Mouse (Mus musculus) layer of hippocampus, adult 9-11 months (tissue): ENCODE data around the gene Sec24c.
A peak's percentile ranks its signal among the peaks of the same experiment; 100 is the strongest.

Experiments used
- DNase-seq: peaks from one replicate; pipeline ENCODE4 v3.0.0; 2022

Sec24c gene

DNA sequence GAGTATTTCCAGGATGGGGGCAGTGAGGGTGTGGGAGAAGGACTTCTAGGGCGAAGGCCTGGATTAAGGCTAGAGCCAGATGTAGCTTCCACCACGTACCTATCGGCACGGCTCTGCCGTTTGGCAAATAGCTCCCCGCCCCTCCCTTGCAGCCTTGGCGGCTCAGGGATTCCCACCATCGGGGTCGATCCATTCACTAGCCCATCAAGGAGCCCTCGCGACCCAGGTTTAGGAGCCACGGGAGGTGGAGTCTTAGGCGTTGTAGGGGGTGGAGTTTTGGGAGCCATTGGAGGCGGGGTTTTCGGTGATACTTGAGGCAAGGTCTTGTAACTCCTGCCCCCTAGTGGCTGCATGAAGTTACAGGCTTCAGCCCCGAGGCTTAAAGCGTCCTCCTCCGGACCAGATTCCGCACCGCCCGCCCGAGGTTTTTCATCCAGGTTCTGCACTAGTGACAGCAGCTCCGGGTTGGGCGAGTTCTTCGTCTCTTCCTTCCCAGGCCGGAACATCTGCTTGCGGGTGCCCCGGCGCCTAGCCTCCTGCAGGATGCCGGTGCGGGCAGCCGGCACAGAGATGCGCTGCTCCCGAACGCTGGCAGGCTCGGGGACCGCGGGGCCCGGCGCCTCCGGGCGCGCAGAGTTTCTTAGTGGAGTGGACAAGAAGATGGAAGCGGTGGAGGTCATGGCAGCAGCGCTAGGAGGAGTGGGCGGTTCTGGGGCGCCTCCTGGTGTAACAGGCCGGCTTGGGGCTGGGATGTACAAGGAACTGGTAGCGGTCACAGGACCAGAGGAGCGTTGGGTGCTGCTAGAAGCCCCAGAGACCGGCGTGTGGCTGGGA, 13.1 kb upstream of the Sec24c start:
- peak; percentile 95 for DNase-seq

DNA sequence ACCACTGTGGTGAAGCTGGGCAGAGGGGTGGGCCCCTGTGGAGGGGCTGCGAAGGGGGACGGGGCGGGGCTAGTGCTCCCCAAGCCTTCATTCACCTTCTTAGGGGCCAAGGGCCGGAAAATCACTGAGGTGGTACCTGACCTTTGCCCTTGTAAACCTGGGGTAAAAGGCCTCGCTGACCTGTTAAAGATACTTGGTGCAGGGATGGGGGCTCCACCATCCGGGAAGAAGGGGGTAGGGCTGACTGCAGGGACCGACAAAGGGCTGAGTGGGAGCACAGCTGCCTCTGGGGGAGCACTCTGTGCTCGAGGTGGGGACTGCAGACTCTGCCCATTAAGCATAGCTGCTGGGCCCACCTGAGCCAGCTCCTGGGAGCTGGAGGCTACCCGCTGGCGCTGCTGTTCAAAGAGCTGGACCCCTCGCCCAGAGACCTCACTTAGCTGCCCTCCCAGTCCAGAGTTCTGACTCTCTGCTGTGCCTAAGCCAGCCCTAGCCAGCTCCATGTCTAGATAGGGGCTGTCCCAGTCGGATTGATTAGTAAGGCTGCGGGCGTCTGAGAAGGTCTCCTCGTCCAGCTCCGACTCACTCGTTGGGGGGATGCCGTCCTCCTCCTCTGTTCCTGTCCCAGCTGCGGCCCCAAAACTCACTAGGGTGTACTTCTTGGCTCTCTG, 12.3 kb upstream of the Sec24c start:
- DNase-seq: peak; percentile 8

DNA sequence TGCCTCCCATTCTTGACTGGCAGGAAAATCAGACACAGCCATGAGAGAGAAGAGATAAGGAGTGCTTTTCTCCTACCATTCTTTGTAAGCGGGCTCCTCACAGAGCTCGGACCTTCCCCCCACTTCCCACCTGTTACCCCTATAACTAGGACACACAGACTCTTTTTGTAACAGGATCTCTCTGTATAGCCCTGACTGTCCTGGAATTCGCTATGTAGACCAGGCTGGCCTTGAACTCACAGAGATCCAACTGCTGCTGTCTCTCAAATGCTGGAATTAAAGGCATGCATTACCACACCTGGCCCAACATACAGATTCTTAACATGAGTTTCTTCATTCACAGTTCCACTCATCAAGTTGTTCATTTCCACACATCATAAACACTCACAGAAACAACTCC, 11.4 kb upstream of the Sec24c start:
- DNase-seq: no peak

DNA sequence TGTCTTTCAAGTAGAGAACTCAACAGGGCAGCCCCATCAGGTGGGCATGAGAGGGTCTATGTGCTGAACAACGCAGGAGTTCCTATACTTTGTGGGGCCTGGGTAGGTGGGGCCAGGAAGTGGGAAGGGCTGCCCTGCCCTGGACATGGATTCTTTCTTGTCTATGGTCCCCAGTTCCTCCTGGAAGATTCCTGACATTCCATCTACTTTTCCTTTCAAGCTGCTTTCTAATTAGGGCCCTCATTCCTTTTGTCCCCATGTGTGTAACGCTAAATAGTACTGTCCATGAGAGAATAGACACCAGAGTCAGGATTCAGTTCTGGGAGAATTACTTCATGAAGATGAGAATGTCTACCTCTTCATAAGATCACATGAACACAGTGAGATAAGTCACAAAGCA, 10.5 kb upstream of the Sec24c start:
- no peak for DNase-seq

DNA sequence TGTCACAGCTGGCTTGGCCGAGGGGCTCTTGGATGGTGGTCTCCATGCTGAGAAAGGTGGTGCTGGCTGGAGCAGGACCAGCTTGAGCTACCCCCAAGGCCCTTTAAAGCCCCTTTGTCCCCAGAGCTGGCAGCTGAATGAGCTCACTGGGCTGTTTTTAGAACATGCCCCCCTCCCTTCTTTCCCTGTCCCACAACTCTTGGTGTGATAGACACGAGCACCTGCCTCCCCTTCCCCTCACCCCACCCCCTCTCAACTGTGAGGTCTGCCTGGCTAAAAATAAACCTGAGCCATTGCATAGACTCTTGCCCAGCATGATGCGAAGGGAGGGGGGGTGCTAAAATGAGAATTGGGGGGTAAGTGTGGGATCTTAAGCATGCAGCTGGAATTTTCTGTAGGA, 9.7 kb upstream of the Sec24c start:
- no peak for DNase-seq

DNA sequence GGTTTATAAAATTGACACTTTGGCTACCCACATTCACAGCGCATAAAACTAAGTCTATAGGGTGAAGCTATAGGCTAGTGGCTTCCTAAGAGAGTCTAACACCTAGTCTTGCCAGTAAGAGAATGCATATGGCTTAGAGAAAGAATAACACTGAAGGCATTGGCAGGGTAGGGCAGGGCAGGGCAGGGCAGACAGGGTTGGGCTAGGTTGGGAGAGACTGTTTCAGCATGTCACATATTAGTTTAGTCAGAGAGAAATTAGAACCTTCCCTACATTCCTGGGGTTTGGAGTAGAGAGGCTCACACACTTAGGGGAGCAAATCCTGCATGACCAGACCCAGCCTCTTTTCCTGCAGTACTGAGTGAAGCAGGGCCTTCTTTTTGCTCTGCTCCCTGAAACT, 6.6 kb upstream of the Sec24c start:
- no peak for DNase-seq

DNA sequence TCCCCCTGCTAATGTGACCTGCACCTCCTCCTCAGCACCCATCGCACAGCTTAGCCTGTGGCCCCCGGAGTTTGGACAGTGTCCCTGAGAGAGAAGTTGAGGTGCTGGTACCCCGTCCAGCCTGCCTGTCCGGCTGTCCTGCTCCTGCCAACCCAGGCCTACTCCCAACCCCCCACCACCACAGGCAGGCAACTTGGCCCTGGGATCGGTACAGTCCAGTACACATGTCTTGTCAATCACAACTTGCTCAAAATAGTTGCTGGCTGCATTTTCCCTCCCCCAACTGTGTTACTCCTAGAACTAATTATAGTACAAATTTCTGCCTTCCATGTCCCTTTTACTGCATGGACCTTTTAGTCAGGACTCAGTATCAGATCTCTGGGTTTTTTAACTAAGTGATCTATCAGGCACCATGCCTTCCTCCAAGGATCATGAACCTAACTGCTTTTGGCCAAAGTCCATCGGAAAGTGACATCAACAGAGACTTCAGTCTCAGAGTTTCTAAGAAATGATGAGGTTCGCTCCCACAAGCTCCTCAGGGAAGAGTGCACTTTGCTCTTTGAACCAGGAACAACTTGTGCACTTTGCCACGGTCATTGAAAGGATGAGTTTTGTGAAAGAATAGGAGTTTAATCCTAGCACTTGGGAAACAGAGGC, 5.8 kb upstream of the Sec24c start, which contains the start of gene Synpo2l:
Synpo2l (minus strand) TSS at position 201 of the 657 bp plus-strand sequence.
- DNase-seq: no peak

DNA sequence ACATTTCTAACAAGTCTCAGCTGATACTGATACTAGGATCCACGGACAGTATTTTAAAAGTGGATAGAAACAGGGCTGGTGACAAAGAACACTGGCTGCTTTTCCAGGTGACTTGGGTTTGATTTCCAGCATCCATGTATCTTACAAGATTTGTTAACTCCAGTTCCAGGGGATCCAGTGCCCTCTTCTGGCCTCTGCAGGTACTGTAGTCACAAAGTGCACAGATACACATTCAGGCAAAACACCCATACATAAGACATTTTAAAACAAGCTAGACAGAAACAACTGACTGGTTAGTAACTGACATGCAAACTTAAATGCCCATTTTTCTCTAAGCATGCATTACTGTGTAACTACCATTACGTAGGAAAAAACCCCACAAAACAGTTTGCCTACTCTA, 1.1 kb upstream of the Sec24c start:
- no peak for DNase-seq

DNA sequence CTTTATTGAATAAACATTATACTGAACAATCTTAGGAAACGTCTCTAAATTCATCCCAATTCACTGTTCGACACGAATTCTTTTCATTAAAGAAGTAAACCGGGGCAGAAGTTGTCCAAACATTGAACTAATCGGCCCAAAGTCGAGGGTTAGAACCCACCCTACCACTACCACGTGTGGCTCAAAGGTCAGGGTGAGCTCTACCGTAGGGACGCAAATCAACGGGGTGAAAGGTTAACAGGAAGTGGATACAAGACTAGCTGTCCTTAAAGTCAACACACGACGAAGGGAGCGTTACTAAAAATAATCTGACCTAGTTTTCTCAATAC, 409 bp upstream of the Sec24c start:
- DNase-seq: no peak

DNA sequence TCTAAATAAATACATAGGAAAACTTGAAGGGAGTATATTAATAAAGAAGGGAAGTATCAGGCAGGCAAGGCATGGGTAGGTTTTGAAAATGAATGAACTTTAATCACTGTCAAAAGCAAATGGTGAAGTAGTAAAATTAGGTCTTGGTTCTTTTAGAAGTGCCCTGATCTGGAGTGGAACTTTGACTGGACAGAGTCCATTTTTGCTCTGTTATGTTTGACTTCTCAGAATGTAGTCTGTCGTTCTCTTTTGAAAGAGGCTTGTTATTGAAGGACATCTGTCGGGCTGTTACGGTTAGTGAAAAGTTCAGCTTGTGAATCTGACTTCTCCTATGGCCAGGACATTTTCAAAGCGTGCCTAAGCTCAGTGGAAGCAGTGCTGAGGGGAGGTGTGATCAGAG, 3.8 kb downstream of the Sec24c start:
- DNase-seq: no peak

DNA sequence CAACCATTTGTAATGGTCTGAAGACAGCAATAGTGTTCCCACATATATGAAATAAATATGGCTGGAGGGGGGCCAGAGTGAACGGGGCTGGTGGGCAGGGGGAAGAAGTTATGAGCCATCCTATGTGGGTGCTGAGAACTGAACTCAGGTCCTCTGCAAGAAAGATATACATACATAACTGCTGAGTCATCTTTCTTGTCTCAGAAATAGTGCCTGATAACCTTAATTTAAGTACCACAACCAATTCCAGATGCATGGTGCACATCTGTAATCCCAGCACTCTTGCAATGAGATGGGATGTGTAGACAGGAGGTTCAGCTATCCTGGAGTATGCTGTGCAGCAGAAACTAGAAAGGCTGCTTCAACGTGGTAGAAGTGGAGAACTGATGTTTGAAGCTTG, 7.6 kb downstream of the Sec24c start:
- no peak for DNase-seq

DNA sequence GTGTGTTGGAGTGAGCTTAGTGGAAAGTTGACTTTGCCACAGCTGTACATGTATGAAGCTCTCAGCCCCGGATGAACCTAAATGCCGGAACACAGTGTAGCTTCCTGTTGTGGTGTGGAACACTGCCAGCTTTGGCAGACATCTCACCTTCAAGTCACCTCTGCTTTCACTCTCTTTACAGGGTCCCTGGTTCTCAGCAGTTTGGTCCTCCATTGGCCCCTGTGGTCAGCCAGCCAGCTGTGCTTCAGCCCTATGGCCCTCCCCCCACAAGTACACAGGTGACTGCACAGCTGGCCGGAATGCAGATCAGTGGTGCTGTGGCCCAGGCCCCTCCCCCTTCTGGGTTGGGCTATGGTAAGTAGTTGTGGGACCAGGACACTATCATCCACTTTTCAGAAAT, 8.4 kb downstream of the Sec24c start:
- DNase-seq: no peak

DNA sequence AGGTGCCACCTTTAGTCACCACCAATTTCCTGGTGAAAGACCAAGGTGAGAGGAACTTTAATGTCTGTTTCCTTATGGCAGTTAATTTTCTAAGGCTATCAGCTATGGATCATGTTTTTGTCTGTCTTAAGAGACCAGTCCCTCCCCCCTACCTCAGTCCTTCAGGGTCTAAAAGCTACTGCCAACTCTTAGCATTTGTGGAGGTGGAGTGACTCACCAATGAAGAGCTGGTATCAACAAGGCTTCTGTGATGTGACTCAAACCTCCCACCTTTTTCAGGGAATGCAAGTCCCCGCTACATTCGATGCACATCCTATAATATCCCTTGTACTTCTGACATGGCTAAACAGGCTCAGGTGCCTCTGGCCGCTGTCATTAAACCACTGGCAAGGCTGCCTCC, 12.5 kb downstream of the Sec24c start:
- DNase-seq: no peak

DNA sequence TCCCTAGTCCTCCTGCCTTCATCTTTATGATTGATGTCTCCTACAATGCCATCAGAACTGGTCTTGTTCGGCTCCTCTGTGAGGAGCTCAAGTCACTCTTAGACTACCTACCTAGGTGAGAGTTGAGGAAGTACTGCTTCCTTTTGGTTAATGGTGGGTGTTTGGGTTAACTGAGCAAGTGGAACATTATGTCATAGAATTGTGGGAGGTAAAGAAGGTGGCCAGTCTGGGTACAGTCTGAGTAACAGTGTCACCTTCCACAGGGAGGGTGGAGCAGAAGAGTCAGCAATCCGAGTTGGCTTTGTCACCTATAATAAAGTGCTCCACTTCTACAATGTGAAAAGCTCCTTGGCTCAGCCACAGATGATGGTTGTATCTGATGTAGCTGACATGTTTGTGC, 14.9 kb downstream of the Sec24c start:
- no peak for DNase-seq

DNA sequence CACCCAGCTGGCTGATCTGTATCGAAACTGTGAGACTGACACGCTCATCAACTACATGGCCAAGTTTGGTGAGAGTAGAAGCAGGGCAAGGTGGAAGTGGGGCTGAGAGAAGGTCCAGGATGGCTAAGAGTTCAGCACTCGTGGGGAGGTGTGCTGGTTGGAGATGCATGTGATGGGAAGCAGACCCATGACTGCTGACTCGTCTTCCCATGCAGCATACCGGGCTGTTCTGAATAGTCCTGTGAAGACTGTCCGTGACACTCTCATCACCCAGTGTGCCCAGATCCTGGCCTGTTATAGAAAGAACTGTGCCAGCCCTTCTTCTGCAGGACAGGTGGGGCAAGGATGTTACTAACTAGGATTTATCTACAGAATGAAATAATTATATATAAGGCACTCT, 17.7 kb downstream of the Sec24c start:
- DNase-seq: no peak

DNA sequence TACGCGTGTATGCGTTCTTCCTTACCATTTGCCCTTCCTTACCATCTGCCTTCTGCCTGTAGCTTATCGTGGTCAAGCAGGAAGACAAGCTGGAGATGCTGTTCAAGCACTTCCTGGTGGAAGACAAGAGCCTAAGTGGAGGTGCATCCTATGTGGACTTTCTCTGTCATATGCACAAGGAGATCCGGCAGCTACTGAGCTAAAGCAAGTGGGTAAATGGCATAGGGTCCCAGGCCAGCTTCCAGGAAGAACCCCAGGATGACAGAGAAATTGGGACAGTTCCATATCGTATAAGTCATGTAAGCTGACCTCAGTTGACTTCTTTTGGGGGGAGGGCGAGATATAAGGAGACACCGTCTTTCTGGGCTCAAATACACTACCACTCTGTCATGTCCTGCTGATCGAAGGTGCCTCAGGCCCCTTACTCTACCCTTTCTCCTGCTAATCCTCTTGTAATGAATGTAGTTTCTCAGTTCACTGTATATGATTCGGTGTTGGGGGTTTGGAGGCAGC, 19.5 kb downstream of the Sec24c start:
- no peak for DNase-seq

DNA sequence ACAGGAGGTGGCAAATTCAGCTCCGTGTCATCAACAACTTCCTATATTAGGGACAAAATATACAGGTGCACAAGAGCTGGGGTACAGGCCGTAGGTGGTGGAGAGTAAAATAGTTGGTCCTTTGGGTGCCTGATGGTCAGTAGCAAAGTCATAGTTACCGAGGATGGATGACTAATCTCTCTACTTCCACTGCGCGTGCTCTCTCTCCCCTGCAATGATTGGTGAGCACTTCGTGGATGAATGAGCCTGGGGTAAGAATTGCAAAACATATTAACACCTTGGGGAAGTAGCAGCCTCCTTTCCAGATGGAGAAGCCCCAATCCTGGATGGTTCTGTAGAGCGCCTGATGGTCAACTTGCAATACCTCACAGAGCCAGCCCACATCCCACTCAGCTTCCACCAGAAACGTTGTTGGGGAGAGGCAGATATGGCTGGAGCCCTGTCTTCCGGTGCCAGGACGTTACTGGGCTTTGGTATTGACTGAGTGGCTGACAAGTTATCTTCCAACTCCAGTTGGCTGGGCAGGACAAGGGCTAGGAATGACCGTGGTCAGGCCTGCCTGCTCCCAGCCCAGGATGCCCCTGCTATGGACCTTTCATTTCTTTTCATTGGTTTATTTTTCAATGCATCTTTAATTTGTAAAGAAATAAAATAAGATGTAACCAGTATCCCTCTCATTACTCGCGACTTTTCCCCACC, 20.2 kb downstream of the Sec24c start:
- DNase-seq: no peak

DNA sequence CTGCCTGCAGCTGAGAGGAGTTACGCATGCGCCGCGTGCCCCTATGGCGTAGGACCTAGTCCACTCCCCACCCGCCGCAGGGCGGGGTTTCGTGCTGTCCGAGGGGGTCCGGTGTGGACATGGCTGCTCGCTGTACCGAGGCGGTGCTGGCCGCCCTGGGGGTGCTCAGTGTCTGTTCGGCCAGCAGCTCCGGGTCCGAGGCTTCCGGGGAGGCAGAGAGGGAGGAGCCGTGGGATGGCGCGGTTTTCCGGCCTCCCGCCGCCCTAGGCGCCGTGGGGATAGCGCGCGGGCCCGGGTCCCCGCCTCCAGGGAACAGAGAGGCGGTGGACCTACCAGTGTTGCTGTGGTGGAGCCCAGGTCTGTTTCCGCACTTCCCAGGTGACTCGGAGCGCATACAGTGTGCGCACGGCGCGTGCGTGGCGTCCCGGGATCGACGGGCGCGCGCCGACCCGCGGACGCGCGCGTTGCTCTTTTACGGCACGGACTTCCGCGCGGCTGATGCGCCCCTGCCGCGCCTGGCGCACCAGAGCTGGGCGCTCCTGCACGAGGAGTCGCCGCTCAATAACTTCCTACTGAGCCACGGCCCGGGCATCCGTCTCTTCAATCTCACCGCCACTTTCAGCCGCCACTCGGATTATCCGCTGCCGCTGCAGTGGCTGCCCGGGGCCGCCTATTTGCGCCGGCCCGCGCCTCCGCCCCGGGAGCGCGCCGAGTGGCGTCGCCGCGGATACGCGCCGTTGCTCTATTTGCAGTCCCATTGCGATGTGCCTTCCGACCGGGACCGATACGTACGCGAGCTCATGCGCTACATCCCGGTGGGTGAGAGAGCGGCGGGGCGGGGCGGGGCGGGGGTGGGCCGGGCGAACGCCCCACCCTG, 21.0 kb downstream of the Sec24c start, which contains the start of gene Fut11:
Fut11 (plus strand) TSS at position 85 of the 877 bp plus-strand sequence.
- DNase-seq: peak; percentile 90

DNA sequence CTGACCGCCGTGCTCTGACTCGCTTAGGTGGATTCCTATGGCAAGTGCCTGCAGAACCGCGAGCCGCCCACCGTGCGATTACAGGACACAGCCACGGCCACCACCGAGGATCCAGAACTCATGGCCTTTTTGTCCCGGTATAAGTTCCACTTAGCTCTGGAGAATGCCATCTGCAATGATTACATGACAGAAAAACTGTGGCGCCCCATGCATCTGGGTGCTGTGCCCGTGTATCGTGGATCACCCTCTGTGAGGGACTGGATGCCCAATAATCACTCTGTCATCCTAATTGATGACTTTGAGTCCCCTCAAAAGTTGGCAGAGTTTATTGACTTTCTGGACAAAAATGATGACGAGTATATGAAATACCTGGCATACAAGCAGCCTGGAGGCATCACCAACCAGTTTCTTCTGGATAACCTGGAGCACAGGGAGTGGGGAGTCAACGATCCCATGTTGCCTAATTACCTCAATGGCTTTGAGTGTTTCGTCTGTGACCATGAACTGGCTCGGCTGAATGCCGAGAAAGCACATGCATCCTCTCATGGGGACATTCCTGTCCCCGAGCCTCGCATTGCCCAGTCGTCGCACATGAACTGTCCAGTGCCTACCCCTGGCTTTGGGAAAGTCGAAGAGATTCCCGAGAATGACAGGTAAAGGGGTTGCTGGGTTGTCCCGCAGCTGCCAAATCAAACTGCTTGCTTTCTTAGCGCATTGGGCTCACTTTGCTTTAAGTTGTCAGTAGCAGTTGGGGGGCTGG, 21.8 kb downstream of the Sec24c start:
- no peak for DNase-seq

DNA sequence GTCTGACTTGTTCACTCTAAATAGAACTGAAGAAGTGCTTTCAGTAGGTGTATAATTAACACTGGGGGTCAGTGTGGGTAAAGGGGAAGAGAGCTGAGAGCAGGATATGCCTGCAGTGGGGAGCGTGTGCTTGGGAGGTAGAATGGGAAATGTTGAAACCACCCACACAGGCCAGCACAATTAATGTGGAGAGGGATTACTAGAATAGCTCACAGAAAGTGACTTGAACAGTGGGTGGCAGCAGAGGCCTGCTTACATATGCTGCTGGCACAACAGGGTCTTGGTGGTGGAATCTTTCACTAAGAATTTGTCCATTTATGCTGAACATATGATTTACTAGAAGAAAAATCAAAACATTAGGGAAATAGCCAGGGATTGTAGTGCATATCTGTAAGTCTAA, 22.9 kb downstream of the Sec24c start:
- DNase-seq: peak; percentile 84

DNA sequence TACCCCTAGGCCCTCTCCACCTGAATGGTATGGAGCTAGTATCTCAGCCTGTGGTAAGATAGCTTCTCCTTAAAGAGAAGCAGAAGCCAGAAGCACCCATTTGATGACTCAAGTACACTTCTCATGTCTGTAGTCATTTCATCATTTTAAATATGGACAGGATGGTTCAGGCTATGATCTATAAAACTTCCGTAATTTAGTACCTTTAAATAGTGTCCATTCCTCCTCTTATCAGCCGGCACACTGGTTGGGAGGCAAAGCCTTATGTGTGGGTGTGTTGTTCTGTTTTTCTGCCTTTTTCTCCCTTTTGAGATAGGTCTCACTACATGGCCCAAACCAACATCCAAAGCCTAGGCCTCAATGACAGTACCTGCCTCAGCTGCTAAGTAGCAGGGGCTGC, 24.4 kb downstream of the Sec24c start:
- DNase-seq: no peak
